Mouse (Mus musculus) liver, embryonic 14.5 days (tissue): Measurements from ENCODE around the gene Pear1.

Experiments used
- CTCF ChIP-seq: IDR thresholded peaks from 2 replicates; pipeline ENCODE4 v1.5.1; 2016; ENCODE audit warnings: antibody characterized with exemption, low read depth, control low read depth
- EP300 ChIP-seq: IDR thresholded peaks from 2 replicates; pipeline ENCODE4 v1.6.1; 2016; ENCODE audit warnings: antibody characterized with exemption, low read depth

- TF ChIP-seq CTCF (peak; percentile 82), EP300 (no peak)
Observed at GRCm38 (mm10) chr3:87768844-87769243, 55.3 kb downstream of the Pear1 start.
